Mouse (Mus musculus): Measurements from ENCODE around the gene Dgkb.

The Dgkb gene

DNA sequence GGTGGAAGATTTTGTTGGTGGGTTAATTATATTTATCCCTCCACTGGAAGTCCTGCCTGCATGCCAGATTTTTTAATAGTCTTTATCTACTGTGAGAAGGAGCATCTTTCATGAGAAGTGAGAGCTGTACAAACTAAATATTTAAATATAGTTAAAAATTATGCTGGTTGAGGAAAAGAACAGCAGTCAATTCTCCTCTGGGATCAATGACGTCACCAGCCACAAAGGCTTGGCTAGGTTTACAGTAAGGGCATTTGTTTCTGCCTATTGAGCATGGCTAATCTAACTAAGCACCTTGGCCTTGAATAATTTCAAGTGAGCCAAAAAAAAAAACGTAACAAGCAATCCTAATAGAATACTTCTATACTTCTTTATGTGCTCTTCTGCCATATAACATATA, 554.1 kb downstream of the Dgkb start:
- ATAC-seq (ENCODE audit: low TSS enrichment), result no peak

- ATAC-seq (ENCODE audit: low TSS enrichment), result no peak
These were observed 556.6 kb downstream of the Dgkb start for GRCm38 (mm10) chr12:38374159-38374558.

DNA sequence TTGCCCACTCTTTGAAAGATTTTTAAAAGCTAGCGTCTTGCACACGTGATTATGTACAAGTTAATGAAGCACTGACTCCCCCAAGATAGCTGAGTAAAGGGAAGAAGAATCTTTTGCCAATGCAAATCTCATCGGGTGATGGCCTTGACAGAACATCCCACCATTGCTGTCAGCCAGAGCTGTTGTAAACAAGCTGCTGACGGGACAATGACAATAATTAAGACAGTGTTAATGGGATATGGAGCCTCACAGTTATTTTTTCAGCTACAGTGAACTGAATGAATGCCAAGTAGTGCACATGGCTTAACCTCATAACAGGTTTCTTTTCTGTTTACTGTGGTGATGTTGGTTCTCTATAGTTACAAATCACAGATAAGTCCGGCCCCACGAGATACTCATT, 568.4 kb downstream of the Dgkb start:
- no peak for ATAC-seq (ENCODE audit: low TSS enrichment)

DNA sequence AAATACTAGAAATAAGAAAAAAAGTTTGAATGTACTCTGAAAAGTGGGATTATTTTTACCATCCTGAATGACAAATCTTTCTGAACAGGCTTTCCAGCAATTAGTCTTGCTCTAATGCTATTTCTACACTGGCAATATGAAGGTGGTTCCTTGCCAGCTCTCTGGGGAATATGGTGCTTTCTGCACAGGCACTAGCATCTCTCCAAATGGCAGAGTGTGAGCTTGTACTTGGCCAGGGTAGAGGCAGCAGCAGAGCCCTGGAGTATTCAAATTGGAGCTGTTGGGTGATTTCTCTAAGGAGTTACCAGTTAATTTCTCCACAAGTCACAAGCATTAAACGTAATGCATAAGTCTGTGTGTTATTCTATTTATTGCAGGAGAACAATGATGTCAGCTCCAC, 569.5 kb downstream of the Dgkb start:
- ATAC-seq (ENCODE audit: low TSS enrichment), result peak; percentile 93

DNA sequence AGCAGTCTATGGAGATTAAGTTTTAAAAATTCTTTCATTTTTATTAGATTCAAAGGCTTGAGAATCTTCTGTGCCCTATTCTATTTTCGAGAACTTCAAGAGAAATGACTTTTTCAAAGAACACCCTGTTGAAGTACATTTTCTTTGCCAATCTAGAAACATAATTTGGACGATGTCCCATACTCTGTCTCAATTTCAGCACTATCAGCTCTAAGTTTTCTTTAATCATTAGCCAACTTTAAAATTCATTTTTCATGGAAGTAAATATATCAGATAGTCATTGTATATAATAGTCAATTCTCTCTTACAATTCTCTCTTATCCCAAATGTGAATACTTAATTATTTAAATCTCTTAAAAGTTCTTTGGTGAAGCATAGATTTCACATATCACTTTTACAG, 570.1 kb downstream of the Dgkb start:
- no peak for ATAC-seq (ENCODE audit: low TSS enrichment)

GRCm38 (mm10) chr12:38388243-38388642, 570.7 kb downstream of the Dgkb start:
- ATAC-seq (ENCODE audit: low TSS enrichment), result no peak

DNA sequence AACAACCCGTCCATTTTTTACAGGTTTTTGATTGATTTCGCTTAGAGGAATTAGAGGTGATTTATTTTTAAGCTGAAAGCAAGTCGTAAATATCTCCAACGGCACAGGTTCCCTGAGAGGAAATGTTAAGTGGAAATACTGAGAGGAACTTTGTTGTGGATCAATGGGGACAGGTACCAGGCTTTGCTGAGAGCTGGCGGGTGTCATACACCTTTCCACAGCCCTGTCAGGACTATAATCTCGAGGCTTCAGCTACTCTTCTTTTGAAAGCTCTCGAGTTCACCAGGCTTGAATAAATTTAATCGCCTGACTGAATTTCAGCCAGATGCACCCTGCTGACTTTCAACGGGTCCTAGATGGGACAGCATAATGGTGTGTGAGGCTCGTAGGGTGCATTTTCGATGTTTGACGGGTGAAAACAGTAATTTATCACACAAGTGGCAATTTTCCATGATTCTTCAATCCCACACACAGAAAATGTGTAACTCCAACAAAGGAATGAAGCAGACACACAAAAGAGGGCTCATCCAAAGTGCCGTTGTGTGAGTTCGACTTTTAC, 580.3 kb downstream of the Dgkb start:
- no peak for ATAC-seq (ENCODE audit: low TSS enrichment)

- peak; percentile 72 for ATAC-seq (ENCODE audit: low TSS enrichment)
These were observed 582.6 kb downstream of the Dgkb start for GRCm38 (mm10) chr12:38400089-38400488.

GRCm38 (mm10) chr12:38435364-38436130, 618.0 kb downstream of the Dgkb start:
- ATAC-seq (ENCODE audit: low TSS enrichment), result no peak

DNA sequence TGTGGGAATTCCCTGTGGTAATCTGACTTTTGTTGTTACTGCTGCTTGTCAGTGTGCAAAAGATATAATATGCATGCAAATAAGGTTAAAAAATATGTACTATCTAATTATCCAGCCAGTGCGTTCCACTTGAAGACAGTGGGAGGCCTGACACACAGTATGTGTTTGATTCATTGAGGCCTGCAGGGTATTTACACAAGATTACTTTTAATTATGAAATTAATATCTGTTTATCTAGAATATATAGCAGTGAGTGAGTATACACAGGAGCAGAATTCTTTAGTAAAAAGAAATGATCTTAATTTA, 618.6 kb downstream of the Dgkb start:
- ATAC-seq (ENCODE audit: low TSS enrichment), result no peak

GRCm38 (mm10) chr12:38450323-38451087, 633.0 kb downstream of the Dgkb start:
- no peak for ATAC-seq (ENCODE audit: low TSS enrichment)

GRCm38 (mm10) chr12:38451677-38452076, 634.2 kb downstream of the Dgkb start:
- no peak for ATAC-seq (ENCODE audit: low TSS enrichment)

- no peak for ATAC-seq (ENCODE audit: low TSS enrichment)
These were observed 650.7 kb downstream of the Dgkb start for GRCm38 (mm10) chr12:38468191-38468590.

DNA sequence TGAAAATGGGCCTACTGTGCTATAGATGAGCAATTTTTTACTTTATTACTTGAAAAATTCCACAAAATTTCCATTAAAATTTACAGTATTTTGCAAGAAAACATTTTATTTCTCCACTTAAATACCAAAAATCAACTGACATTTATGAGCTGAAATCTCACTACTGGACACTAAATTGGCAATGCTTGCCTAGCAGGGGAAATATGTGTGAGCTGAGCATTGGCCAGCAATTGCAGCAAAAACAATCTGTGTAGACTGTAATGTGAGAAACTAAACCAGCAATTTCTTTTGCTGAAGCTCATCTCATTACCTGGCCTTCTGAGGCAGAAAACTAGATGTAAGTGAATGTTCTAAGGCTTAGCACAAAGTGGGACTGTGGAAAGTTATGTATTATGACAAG, 651.1 kb downstream of the Dgkb start:
- ATAC-seq (ENCODE audit: low TSS enrichment), result no peak

DNA sequence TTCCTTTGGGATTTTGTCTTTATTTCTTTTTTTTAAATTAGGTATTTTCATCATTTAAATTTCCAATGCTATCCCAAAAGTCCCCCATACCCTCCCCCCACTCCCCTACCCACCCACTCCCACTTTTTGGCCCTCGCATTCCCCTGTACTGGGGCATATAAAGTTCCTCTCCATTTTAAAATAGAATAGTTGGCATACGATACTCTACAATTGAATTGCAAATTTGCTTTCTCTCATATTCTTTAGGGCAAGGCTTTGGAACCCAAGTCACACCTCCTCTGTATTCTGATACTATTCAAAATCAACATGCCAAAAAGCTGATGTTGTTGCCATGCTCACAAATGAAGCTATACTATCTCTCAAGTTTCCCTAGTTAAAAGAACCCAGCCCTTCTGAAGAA, 679.7 kb downstream of the Dgkb start:
- no peak for ATAC-seq (ENCODE audit: low TSS enrichment)

DNA sequence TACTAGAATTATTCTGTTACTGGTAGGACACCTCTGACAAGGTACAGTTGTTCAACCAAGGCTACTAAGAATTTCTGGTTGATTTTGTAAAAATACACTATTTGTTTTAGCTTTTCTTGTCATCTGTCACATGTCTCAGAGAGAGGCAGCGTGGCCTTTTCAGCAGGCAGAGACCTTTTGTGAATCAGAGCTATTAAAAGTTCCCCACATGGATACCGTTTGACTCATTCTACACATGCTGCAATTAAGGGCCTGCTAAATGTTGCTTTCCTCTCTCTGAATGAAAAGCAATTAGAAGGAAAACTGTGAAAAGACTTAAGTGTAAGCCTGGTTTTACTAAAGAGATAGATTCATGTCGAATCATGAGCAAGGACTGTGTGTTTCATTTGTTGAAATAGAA, 683.4 kb downstream of the Dgkb start:
- ATAC-seq (ENCODE audit: low TSS enrichment), result no peak

GRCm38 (mm10) chr12:38508195-38508594, 690.7 kb downstream of the Dgkb start:
- ATAC-seq (ENCODE audit: low TSS enrichment), result no peak

DNA sequence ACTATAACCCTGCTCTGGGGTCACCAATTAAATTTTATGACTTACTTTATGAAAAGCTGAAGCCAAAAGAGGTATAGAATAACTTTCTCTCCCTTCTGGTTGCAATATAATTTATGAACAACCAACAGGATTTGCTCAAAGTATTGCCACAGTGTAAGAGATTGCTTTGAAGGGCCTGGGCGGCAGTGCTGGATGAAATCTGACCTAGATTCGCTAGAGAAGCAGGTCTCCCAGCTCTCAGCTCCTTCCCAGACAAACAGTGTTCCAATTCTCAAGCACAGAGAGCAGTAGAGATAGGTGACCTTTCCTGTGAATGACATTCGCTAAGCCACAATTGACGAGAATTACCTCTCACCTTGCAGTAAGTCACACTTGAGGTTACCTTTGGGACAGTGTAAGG, 727.9 kb downstream of the Dgkb start:
- no peak for ATAC-seq (ENCODE audit: low TSS enrichment)

- no peak for ATAC-seq (ENCODE audit: low TSS enrichment)
These were observed 759.6 kb downstream of the Dgkb start for GRCm38 (mm10) chr12:38577141-38577540.

- no peak for ATAC-seq (ENCODE audit: low TSS enrichment)
These were observed 761.8 kb downstream of the Dgkb start for GRCm38 (mm10) chr12:38579191-38579817.

DNA sequence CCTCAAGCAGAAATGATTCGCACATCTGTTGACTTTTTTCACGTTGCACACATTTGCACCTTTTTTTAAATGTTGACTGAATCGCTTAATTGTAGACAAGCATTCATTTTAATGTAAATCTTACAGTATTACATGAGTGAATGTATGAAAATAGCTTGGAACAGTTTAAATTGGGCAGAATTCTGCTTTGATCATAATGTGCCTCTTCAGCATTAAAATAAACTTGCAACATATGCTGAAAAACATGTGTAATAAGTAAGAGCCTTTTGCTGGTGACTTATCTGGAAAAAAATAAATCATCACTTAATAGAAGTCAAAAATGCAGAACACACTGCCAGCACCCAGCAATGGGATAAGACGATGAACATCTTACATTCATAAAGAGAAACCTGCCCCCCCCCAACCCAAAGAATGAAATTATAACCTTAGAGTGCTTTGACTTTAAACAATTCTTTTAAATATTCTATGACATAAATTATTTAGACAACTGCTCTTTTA, 768.9 kb downstream of the Dgkb start:
- ATAC-seq (ENCODE audit: low TSS enrichment), result no peak

DNA sequence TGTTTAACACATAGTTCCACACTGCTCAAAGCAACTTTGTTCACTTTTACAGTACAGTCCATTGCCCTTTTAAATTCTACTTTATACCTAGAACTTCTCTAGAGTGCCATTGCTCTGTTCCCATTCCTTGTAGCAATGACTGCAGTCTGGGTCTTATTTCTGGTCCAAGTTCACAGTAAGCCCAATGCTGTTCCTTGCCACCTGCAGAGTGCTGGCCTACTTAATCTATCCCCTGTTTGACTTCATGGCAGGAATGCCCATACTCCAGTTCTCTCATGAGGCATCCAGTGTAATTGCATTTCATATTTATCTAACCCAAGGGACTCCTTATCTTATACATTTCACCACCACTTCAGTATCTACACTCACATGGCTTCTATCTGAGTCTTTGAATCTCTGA, 772.4 kb downstream of the Dgkb start:
- no peak for ATAC-seq (ENCODE audit: low TSS enrichment)

- no peak for ATAC-seq (ENCODE audit: low TSS enrichment)
These were observed 776.1 kb downstream of the Dgkb start for GRCm38 (mm10) chr12:38593653-38594052.

Data from frontal cortex, adult (tissue).